Mouse (Mus musculus) heart, postnatal 4 days (tissue): ENCODE results near the gene Wdr18. TPM values are rescaled to one million over a fixed set of nuclear protein-coding genes. Genes with fewer than 3 reads are reported as not detected.
"Not testable (repeated sequence)": the region's sequence is repeated elsewhere in the genome, so short reads cannot be mapped to it uniquely, and the experiment has no call there.

Source experiments
- DNase-seq: peaks from one replicate; pipeline ENCODE4 v3.0.0; 2021
- total RNA-seq, 2 experiments: library from RNA; stranded (reverse); gene quantifications; 2 replicates each; pipeline ENCODE4 v1.2.3; 2021

Wdr18 gene
- total RNA-seq, 2 experiments from 2014 or later = 25.5 to 28.5 TPM

GRCm38 (mm10) chr10:79947502-79947901 lies 12.4 kb upstream of the Wdr18 start:
- no peak for DNase-seq

DNA sequence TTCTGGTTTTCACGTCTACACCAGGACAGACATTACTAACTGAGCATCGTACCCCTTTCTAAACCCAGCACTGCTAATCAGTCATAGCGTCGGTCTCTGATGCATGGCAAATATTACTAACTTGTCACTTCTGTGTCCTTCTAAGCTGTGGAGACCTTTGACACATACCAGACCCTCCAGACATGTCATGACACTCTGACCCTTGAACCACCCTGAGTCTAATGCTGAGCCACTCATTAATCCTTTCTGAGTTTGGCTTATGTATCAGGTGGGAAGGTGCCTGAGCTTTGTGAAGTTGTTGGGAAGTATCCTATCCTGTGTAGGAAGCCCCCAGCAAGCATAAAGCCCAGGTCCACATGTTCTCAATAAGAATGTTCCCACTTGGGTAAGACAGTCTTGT lies 10.1 kb upstream of the Wdr18 start:
- no peak for DNase-seq

GRCm38 (mm10) chr10:79950661-79951060 lies 9.3 kb upstream of the Wdr18 start:
- no peak for DNase-seq

- peak; percentile 47 for DNase-seq
Measured at GRCm38 (mm10) chr10:79953946-79954345, 6.0 kb upstream of the Wdr18 start.

DNA sequence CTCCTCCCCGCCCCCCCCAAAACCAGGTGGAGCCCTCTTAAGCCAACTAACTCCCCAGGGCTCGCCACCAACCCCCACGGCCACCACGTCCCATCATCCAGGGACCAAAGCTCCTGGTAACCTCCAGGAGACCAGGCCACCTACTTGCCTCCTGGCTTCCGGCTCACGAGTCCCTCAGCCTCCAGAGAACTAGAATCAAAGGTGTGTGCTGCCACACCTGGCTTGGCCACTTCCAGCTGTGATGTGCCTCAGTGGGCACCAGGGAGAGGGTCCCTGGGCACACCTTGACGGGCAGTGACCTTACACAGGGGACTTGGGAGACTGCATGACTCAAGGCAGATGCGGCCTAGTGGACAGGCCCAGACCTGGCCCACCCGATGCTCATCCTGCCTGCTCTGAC lies 4.3 kb upstream of the Wdr18 start:
- DNase-seq = no peak

DNA sequence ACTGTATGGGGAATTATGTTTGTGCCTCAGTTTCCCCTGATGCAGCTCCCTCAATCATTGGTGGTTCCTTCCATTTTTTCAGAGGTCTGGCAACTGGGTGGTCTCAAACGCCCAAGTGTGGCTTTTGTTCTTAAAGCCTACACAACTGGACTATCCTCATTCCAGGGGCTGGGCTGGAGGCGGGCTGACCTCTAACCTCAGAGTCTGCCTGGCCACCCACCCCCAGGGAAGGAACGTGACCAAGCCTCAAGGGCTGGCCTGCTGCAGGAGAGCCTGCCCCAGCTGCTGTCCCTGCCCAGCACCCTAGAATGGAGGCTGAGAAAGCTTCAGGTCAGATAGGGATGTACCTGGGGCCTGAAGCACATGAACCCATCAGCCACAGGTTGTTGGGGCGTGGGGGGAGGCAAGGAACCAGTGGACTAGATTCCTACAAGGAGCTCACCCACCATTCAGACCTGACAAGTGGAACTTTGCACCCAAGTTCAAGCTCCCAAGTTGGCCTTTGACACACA lies 3.3 kb upstream of the Wdr18 start:
- DNase-seq = no peak

DNA sequence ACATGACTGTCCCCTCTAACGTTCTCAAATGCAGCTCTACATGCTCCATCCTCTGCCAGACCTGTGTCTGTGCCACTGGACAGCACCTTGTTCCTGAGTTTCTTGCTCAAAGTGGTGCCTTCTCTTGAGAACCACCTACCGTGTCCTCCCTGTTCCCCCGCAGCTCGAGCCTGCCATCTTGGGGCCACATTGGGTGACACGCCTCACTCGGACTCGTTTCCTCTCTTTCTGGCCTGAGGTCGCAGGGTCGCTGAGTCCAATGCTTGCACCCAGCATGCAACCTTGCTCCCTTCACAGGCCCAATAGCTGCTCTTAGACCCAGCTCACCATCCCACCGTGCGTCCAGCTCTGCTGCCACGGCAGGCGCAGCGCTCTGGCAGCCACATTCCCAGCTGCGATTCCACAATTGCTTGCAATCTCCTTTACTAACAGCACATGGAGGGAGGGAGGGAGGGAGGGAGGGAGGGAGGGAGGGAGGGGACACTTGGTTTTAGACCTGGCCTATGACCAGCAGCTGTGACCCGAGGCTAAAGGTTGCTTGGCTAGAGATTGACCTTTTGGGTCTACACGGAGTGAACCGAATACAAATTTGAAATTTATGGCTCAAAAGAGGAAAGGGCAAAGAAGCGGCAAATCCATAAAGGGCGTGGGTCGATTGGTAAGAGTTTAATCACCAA lies 1.7 kb upstream of the Wdr18 start:
- DNase-seq = peak; percentile 89

- not testable (repeated sequence) for DNase-seq
Measured at GRCm38 (mm10) chr10:79959412-79959811, 540 bp upstream of the Wdr18 start.

- DNase-seq = no peak
Measured at GRCm38 (mm10) chr10:79960671-79961294, 831 bp downstream of the Wdr18 start.

- no peak for DNase-seq
Measured at GRCm38 (mm10) chr10:79964727-79965126, 4.8 kb downstream of the Wdr18 start.

DNA sequence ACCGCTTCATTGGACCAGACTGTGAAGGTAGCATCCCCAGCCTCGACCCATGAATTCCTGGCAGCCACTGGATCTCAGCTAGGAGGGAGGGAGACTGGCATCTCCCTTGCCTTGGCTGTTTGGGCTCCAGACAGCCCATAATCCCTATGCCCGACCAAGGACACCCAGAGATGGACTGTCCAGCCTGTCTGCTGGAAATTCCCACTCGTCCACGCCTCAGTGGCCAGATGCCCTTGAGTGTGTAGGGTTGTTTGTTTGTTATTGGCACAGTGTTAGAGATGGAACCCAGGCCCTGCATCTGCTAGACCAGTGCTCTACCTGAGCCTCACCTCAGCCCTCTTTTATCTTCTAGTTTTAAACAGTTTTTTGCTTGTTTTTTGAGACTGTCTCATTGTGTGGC lies 5.4 kb downstream of the Wdr18 start:
- DNase-seq = no peak

DNA sequence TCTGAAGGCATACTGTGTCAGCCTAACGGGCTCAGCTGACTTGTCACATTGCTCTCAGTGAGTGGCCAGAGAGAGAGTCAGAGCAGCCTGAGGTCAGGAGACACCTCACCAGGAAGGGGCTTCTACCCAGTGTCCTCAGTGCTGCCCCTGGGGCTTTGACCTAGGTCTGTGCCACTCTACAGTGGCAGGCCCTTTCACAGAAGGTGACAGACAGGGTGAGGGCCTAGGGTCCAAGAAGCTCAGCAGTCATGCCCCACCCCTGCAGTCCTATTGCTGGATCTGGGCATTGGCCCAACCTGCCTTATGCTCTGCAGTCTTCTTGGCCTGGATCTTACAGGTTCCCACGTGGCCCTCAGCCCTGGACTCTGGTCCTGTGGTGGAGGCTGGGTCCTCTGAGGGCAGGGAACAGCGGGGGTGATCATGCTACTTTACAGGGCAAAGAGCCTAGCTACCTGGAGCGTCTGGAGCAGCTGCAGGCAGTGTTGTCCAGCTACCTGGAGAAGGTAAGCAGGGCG lies 7.0 kb downstream of the Wdr18 start:
- DNase-seq = no peak

DNA sequence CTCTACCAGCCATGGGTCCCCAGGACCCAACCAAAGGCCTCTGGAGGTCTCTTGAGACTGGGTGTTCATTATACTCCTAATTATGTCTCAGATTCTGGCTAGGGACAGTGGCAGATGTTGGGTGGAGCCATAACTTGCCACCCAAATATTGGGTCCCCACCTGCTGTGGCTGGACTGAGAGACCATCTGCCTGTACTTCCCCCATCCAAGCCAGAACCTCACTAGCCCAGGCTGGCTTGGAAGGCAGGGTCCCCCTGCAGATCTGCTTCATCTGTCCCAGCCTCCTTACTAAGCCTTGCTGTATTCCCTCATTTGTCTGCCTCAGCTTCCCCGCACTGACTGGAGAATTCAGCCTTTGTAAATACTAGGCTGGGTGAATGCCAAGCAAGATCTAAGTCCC lies 8.2 kb downstream of the Wdr18 start:
- DNase-seq = no peak

GRCm38 (mm10) chr10:79969124-79969568 lies 9.2 kb downstream of the Wdr18 start:
- no peak for DNase-seq

DNA sequence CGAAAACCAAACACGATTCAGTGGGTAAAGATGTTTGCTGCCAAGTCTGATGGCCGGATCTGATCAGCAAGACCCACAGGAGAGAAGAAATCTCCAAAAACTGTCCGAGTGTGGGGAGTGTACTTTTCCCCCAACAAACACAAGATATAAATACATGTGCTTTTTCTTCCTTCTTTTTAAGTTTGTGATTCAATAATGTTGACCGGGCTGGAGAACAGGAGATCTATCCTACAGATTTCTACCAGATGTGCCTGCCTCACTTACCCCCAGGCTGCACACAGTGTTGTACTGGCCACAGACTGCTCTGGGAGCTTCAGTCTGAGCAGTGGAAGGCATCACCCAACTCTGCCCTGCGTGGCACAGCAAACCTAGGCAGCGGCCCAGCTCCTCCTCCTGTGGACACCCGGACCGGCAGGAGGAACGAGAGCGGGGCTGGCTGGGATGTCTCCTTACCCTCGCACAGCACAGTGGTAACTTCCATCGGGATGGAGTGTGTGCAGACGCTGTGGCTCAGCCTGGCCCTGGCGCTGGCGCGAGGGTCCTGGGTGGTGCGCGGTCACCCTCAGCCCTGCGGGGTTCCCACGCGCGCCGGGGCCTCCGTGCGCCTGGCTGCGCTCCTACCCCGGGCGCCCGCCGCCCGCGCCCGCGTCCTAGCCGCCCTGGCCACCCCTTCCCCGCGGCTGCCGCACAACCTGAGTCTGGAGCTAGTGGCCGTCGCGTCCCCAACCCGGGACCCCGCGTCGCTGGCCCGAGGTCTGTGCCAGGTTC lies 10.6 kb downstream of the Wdr18 start, which contains the start of gene Grin3b:
Gene Grin3b (plus strand): TSS at position 301 of the 768 bp plus-strand sequence.
- no peak for DNase-seq

DNA sequence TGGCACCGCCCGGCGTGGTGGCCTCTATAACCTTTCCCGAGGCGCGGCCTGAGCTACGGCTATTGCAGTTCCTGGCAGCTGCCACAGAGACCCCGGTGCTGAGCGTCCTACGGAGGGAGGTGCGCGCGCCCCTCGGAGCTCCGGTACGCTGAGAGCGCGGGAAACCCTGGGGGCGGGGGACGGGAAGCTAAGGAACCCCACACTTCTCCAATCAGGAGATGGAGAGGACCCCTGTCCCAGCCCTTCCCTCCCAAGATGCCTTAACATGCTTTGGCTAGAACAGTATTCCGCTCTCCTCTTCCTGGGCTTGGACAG lies 11.2 kb downstream of the Wdr18 start:
- no peak for DNase-seq

DNA sequence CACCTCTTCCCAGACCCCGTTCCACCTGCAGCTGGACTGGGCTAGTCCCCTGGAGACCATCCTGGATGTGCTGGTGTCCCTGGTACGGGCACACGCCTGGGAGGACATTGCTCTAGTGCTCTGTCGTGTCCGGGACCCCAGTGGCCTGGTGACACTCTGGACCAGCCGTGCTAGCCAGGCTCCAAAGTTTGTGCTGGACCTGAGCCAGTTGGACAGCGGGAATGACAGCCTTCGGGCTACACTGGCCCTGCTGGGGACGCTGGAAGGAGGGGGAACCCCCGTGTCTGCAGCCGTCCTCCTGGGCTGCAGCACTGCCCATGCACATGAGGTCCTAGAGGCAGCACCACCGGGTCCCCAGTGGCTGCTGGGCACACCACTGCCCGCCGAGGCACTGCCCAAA lies 12.9 kb downstream of the Wdr18 start:
- DNase-seq = peak; percentile 65

GRCm38 (mm10) chr10:79974087-79974486 lies 14.1 kb downstream of the Wdr18 start:
- no peak for DNase-seq

DNA sequence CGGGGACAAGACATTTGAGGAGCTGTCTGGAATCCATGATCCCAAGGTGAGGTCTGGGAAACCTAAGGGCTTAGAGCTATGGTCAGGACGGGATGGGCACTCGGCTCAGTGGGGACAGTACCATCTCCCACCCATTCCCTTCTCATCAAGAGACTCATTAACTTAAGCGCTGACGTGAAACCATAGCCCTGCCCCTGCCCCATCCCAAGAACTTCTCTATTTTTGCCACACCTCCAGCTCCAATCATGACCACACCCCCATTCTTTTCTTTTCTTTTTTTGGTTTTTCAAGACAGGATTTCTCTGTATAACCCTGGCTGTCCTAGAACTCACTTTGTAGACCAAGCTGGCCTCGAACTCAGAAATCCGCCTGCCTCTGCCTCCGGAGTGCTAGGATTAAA lies 14.7 kb downstream of the Wdr18 start:
- no peak for DNase-seq

DNA sequence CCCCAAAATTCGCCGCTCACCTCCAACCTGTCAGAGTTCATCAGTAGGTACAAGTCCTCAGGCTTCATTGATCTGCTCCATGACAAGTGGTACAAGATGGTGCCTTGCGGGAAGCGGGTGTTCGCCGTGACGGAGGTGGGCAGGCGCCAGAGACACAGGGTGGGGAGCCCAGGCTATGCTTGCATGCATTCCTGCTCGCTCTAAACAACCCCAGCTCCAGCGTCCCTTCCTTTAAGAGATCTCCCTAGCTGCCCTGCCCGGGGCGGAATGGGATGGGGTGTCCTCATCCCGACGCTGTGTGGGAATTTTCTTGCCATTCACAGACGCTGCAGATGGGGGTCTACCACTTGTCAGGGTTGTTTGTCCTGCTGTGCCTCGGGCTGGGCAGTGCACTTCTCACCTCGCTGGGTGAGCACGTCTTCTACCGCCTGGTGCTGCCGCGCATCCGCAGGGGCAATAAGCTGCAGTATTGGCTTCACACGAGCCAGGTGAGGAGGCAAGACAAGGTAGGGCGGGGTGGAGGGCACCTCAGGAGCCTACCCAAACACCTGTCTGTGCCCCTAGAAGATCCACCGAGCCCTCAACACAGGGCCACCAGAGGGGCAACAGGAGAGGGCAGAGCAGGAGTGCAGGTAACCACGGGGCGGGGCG lies 16.2 kb downstream of the Wdr18 start:
- no peak for DNase-seq

DNA sequence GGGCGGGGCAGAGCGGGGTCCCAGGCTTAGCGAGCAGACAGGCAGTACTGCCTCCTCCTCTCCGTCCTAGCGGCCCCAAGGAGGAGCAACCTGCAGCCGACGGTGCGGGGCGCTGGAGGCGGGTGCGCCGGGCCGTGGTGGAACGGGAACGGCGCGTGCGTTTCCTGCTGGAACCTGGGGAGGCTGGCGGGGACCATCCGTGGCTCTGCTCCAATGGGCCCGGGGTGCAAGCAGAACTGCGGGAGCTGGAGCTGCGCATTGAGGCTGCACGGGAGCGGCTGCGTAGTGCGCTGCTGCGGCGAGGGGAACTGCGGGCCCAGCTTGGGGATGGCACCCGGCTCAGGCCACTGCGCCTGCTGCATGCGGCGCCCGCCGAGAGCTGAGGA lies 16.8 kb downstream of the Wdr18 start:
- no peak for DNase-seq

- no peak for DNase-seq
Measured at GRCm38 (mm10) chr10:79977324-79977723, 17.4 kb downstream of the Wdr18 start.

GRCm38 (mm10) chr10:79978061-79978460 lies 18.1 kb downstream of the Wdr18 start:
- DNase-seq = no peak
